Mouse (Mus musculus): ENCODE measurements at regions not wholly inside any gene's neighbourhood (a gene's known extent, or its start where the extent isn't known, plus 50 kb on each side); places are given as distances from the start of the nearest gene placed in this dataset.

DNA sequence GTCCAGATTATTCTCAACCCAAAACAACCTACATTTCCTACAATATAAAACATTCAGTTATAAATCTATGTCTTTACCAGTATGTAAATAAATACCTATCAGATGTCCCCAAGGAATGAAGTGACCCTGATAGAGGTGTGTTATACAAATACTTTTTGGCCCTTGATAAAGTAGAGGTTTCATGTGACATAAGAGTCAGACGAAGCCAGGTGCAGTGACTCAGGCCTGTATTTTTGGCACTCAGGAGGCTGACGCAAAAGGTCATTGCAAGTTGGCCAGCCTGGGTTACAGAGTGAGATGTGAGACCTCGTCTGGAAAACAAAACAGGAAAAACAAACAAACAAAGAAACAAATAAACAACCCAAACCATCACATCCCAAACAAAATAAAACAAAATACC is 367.4 kb upstream of the Gm10131 start:
- no peak for ATAC-seq (replicated peaks; ENCODE audit: insufficient number of reproducible peaks, low FRiP score, low TSS enrichment, poor library complexity, severe bottlenecking)

DNA sequence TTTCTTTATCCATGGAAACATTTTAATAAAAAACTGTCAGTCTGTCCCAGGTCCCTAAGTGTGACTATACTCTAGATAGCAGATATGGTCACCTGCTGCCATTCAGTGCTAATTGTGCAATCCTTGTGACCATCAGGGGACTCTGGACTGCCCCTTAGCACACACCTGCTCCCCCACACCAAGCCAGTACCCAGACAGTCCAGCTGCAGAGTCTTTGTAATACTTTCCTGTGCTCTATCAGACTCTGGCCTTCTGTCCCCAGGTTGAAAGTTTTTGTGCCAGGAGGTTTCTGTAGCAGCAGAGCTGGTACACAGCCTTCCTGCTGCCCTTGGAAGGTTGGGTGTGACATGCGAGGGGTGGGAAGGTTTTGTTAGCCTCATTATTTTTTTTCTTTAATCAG is 366.9 kb upstream of the Gm10131 start:
- no peak for ATAC-seq (replicated peaks; ENCODE audit: insufficient number of reproducible peaks, low FRiP score, low TSS enrichment, poor library complexity, severe bottlenecking)

DNA sequence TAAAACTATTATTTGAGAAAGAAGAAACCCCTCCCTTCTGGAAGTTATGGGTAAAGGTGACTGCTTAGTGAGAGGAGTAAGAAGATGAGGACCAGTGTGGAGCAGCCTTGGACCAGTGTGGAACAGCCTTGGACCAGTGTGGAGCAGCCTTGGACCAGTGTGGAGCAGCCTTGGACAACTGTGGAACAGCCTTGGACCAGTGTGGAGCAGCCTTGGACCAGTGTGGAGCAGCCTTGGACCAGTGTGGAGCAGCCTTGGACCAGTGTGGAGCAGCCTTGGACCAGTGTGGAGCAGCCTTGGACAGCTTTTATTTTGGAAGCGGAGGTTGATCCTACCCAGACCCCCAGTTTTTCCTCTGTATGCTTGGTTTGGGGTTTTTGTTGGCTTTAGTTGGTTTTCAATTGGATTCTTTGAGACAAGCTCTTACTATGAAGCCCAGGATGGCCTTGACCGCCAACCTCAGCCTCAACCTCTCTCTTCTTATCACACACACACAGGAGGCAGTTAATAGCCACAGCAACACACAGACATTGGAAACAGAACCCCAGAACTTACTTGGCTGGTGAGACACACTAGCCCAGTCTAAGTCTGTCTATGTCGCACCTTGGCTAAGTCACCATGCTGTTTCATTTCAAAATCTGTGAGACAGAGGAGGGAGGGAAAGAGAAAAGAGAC is 364.7 kb upstream of the Gm10131 start:
- no peak for ATAC-seq (replicated peaks; ENCODE audit: insufficient number of reproducible peaks, low FRiP score, low TSS enrichment, poor library complexity, severe bottlenecking)

DNA sequence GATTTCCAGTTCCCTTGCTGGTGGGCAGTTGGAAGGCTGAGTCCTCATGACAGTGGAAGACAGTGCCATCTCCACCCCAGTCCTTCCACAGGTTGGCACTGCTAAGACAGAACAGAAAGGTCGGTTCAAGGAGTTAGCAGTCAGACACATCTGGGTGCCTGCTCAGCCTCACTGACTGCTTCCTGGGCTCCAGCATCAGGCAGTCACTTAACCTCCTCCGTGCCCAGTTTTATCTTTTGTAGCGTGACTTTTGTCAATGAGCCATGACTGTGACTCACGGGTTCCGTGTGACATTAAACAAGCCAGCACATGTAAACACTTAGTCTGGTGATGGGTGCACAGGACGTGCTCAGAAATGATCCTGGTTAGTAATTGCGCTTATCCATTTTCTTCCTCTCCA is 363.1 kb upstream of the Gm10131 start:
- no peak for ATAC-seq (replicated peaks; ENCODE audit: insufficient number of reproducible peaks, low FRiP score, low TSS enrichment, poor library complexity, severe bottlenecking)

DNA sequence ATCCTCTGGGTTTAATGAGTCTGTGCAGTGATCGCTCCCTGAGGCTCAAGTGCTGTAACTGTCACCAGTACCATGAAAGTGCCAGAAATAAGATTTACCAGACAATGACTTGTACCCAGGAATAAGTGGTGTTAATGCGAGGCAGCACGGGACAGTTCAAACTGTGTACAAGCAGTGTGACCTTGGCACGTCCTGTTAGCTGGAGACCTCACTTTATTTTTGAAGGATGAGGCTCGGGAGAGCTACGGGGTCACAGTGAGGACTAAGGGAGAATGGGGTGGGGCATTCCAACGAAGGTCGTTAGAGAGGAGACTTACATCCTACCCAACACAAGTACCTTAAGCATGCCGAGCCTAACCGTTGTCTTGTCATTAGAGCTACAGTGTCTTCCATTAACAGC is 362.2 kb upstream of the Gm10131 start:
- ATAC-seq (replicated peaks; ENCODE audit: insufficient number of reproducible peaks, low FRiP score, low TSS enrichment, poor library complexity, severe bottlenecking): no peak

DNA sequence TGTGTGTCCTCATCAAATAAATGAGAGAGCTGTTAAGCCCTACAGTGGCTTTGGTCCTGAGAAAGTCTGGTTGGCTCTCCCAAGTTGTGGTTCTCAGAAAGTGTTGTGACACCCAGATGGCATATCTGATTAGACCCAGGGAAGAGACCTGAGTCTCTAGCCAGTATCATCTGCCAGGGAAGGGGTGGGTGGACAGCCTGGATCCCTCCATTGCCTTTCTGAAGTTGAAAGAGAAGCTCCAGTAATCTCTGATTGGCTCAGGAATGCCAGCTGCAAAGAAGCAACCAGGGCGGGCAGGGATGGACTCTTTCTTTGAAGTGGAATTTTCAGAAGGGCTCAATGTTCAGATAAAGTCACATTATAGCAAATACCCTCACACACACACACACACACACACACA is 361.8 kb upstream of the Gm10131 start:
- no peak for ATAC-seq (replicated peaks; ENCODE audit: insufficient number of reproducible peaks, low FRiP score, low TSS enrichment, poor library complexity, severe bottlenecking)

DNA sequence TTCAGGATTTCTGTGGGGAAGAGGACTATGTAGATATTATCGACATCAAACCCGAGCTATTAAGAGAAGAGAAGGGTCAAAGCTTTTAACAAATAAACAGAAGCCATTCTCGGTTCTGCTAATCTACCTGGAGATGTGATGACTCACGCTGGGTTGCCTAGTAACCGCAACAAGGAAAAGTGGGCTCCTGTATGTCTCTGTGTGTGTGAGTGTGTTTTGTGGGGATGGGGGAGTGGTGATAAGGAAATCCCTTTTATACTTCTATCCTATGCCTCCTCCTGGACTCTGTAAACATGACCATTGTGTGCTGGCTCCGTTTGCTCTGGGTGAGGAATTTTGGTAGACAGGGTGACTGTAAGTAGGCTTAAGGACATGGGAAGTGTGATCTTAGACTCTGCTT is 361.3 kb upstream of the Gm10131 start:
- no peak for ATAC-seq (replicated peaks; ENCODE audit: insufficient number of reproducible peaks, low FRiP score, low TSS enrichment, poor library complexity, severe bottlenecking)

DNA sequence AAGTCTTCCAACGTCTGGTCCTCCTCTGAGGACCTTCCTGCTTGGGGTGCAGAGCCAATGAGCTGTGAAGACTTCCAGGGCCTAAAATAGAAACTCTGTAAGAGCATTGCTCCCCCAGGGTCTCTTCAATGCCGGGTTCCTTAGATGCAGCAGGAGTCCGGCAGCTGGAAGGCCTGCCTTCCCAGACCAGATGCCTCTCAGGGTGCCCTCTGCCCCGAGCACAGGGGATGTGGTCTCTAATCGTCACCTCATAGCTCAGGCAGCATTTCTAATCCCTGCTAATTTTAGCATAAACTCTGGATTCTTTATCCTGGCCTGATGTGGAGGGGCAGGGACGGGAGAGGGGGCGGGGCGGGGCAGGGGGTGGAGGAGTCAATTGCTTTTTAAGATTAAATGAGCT is 360.9 kb upstream of the Gm10131 start:
- no peak for ATAC-seq (replicated peaks; ENCODE audit: insufficient number of reproducible peaks, low FRiP score, low TSS enrichment, poor library complexity, severe bottlenecking)

DNA sequence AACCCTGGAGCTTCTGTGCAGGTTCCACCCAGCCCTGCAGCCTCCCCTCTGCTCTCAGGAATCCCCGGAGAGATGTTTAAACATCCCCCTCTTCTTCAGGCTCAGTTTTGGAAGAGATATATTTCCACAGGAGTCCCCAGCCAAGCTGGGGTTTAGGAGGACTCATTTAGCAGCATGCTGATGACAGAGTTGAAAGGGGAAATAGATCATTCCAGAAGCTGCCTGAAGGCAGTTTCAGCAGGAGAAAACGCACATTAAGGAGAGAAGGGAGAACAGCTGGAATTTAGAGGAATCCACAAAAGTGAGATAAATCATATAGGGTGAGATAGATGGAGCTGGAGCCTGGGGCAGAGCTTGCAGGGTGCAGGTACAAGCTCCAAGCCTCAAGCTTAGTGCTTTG is 357.6 kb upstream of the Gm10131 start:
- no peak for ATAC-seq (replicated peaks; ENCODE audit: insufficient number of reproducible peaks, low FRiP score, low TSS enrichment, poor library complexity, severe bottlenecking)

DNA sequence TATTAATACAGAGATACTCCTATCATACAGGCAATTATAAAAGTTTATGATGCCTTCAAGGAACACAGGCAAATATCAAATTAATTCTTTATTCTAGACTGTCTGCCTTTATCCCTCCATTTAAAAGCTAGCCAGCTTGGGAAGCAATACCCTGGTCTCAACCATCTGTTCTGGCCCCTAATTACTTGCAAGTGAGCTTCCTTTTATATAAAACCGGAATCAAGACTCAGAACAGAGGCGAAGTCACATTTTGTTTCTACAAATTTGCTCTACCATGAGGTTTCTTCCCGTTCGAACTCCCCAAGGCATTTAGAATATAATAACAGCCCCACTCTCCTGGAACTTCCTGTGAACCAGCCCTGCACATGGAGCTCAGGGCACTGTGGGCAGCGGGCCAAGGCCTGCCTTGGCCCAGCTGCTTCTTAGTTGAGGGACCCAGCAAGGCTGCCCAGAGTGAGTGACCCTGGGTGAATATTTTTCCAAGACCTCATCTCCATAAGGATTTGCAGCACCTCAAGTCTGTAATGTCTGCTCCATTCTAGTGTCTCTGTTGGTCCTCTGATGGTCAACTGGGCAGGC is 355.3 kb upstream of the Gm10131 start:
- ATAC-seq (replicated peaks; ENCODE audit: insufficient number of reproducible peaks, low FRiP score, low TSS enrichment, poor library complexity, severe bottlenecking): no peak

DNA sequence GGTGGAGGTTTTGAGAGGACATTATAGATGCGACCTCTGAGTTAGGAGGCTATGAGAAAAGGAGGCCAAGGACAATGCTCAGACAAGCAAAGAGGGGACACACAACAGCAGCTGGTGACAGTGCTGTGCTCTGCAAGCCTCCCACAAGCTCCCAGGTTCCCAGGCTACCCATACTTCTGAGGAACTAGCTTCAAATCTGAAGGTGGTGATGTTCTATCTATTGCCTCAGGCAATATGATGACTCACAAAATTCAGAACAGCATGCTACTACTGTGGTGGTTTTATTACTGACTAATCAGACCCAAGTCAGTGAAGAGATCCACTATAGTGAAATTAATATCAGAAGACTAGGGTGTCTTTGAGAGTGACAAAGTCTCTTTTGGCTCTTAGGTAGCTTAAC is 353.9 kb upstream of the Gm10131 start:
- no peak for ATAC-seq (replicated peaks; ENCODE audit: insufficient number of reproducible peaks, low FRiP score, low TSS enrichment, poor library complexity, severe bottlenecking)

DNA sequence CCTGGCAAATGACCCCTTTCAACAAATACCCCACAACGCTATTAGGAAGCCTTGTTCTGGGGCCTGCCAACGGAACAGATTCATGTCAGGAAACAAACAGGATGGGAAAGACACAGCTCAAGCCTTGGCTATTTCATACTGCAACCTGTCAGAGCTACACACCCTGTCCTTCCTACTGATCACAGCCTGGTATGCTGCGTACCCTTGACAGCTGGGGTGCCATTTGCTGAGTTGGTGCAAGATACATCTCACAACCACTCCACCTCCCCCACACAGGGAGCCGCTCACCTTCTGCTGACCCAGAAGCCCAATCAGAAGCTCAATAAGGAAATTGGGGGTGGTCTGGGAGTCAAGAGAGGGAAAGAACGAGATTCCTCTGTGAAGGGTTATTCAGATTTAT is 350.7 kb upstream of the Gm10131 start:
- no peak for ATAC-seq (replicated peaks; ENCODE audit: insufficient number of reproducible peaks, low FRiP score, low TSS enrichment, poor library complexity, severe bottlenecking)

DNA sequence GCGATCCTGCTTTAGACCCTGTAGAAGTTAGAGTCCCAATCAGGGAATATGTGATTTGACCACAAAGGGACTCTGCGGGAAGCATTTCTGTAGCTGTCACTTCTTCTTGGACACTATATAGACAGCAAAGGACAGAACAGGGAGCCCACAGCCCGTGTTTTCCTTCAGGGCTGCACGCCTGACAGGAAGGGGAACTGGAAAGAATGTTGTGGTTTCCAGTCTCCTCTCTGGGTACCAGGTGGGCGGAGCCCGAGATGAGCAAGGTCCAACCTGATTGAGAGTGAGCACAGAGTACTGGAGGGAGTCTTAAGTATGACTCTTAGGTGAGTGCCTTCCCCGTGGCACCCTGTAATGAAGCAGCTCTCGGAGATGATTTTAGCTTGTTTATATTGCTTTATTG is 346.8 kb upstream of the Gm10131 start:
- no peak for ATAC-seq (replicated peaks; ENCODE audit: insufficient number of reproducible peaks, low FRiP score, low TSS enrichment, poor library complexity, severe bottlenecking)

DNA sequence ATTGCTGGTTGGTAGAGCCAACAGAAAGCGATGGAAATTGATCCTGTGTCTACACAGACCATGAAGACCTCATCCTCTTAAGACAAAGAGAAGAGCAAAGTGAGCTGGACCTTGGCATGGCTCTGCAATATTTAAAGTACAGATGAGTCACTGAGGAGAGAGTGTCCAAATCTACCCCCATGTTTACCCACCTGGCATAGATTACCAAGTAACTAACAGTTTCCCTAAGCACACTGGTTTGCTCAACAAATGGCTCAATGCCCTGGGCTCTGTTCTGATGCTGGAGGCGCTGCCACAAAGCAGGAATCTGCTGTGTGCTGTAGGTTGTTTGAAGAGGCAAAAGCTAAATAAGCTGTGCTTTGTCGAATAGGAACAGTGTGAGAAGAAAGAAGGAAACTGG is 345.0 kb upstream of the Gm10131 start:
- ATAC-seq (replicated peaks; ENCODE audit: insufficient number of reproducible peaks, low FRiP score, low TSS enrichment, poor library complexity, severe bottlenecking): no peak

DNA sequence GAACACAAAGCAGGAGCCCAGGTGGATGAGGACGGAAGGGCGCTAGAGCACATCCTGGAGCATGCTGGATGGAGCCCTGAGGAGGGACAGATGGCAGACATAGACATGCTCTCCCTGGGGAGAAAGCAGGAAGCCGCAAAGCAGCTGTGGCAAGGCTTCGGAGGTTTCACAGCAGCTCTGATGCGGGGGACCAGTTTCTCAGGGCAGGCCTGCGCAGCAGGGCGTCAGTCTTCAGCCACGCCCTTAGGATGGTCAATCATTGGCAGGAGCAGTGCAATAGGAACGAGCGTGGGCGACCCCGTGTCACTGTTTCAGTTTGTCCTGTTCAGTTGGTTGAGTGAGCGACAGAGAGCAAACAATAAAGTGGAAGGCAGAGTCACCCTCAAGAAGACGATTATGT is 343.8 kb upstream of the Gm10131 start:
- no peak for ATAC-seq (replicated peaks; ENCODE audit: insufficient number of reproducible peaks, low FRiP score, low TSS enrichment, poor library complexity, severe bottlenecking)

DNA sequence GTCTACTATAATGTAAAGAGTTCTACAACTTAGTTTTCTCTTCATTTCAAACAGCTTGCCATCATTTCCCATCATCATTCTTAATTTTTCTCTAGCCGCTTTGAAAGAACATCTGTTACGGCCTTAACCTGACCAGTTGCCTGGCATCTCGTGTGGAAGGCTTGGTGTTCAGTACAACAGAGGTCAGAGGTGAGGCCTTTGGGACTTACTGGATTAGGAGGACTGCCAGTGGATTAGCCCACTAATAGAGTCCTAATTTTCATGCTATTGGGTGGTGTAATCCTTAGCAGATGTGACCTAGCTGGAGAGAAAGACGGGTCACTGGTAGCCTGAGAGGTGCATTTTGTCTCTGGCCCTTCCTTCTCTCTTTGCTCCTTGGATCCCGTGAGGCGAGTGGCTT is 341.3 kb upstream of the Gm10131 start:
- ATAC-seq (replicated peaks; ENCODE audit: insufficient number of reproducible peaks, low FRiP score, low TSS enrichment, poor library complexity, severe bottlenecking): no peak

DNA sequence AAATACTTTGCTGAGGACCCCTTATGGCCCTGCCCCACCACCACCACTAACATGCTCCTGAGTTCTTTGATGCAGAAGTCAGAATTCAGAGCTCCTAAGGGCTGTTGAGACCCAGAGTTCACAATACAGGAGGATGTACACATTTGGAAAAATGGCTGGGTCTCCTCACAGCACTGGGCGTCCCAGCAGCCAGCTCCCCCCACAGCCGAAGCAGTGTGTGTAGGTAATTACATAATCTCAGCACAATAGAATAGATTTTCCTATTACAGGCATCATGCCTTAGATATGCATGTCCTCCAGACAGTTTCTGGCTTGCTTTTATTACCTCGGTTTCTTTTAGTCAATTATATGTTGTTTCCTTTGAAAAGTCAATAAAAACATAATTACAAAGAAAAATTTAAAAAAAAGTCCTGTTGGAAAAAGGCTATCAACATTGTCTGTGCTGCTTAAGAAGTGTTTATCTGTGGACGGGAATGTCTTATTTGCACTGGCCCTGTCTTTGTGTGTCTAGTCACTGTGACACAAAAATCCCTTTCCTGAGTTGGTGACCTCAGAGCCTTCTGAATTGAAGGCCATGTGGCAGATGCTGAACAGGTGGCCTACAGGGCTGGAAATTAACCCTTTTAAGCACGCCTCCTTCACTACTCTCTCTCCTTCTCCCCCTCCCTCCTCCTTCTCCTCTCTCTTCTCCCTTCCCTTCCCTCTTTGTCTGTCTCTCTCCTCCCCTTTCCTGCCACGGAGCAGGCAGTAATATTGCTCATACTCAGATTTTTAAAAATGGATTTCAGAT is 339.9 kb upstream of the Gm10131 start:
- ATAC-seq (replicated peaks; ENCODE audit: insufficient number of reproducible peaks, low FRiP score, low TSS enrichment, poor library complexity, severe bottlenecking): no peak

DNA sequence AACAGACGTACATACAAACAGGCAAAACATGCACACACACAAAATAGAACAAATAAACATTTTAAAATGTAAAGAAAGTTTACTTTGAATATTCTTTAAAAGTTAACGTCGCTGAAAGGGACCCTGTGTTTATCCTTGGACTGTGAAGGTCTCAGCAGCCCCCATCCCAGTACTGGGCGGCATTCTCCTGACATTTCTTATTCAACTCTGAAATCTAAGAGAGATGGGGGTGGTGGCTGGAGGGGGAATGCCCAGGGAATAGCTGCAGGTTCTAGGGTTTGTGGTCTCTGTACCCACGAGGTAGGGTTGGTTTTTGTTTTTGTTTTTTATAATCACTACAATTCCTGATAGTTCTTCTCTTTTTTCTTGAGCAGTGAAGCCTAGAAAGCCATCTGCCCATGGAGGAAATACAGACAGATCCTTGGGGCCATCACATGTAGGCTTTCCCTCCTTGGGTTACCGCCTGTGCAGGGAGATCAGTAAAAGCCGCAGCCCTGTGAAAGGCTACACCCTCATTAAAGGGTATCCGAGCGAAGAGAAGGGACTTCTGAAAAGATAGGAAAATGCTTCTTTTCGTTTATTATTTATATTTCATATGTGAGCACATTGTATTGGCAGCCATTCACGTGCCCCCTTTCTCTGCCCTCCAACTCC is 338.0 kb upstream of the Gm10131 start:
- no peak for ATAC-seq (replicated peaks; ENCODE audit: insufficient number of reproducible peaks, low FRiP score, low TSS enrichment, poor library complexity, severe bottlenecking)

DNA sequence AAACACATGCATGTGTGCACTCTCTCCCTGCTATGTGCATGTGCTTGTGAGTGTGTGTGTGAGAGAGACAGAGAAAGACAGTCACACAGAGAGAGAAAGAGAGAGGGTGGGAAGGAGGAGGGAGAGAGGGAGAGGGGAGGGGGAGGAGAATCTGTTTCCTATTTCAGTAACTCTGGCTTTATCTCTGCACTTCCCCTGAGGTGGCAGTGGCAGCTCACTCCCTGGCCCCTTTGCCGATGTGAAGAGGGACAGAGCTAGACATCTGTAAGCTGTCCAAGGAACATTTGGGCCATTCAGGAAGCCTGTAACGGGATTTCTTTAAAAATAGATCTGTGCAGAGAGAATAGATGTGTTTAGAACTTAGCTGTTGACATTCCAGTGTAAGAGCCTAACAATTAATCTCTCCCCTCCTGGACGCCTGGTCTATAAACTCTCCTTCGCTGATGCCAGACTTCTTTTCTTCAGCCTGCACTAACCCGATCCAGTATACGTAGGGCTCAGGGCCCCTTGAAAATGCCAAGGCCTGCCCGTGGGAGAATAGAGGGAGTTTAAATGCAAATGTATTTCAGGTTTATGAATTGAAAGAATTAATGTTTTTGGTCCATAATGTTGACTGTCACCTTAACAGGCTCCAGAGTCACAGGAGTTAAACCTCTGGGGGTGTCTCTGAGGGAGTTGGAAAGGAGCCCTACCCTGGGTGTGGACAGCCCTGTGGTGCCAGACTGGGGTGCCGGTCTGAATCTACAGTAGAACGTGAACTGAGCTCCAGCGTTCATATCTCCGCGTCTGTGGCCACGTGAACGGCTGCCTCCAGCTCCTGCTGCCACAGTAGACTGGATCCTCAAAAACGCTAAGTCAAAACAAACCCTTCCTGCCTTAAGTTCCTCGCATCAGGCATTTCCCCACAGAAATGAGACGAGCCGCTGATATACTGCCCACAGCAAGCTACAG is 336.6 kb upstream of the Gm10131 start:
- ATAC-seq (replicated peaks; ENCODE audit: insufficient number of reproducible peaks, low FRiP score, low TSS enrichment, poor library complexity, severe bottlenecking): no peak
